In the genomic region with DNA sequence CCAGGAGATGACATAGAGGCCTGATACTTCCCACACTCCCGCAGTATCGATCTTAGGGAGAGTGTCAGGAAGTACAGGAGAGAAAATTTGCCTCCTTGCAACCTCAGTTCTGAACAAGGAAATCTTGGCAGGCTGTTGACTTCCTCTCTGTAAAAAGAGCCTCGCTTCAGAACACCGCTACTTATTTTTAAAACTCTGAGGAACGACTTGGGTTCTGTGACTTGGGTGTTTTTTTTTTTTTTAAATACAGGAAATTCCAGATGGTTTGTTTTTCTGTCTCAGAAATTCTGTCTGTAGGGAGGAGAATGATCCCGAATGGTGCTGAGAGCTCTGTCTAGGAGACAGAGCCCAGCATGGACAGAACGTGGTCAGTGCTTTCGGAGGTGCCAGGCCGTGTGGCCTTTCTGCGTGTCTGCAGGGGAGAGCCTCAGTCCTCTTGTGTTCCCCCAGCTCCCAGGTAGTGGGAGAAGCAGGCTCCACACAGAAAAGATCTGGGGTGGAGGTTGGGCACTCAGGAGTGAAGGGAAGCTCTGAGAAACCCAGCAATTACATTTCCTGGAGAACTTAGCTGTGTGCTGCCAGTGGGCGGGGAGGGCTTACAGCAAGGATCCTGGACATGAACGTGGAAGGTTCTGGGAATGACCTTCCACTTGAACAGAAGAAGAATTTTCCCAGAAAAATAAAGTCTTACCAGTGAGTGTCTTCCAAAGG, we compare ENCODE assay signal across 8 mouse cellular contexts. TPM values are rescaled to one million over a fixed set of nuclear protein-coding genes. Genes with fewer than 3 reads are reported as not detected.
DNase-seq lines count a peak whose midpoint lies in the region; ATAC-seq and TF ChIP-seq lines count a peak whose summit lies in the region.

No protein-coding gene starts in this region.

- H3K4me2 ChIP-seq in hindbrain, embryonic 14.5 days (replicated peaks), result no peak overlapping the region
- no peak overlapping the region for H3K4me2 ChIP-seq in limb, embryonic 14.5 days (replicated peaks; ENCODE audit: low read depth, low read length, severe bottlenecking)

- H3K4me3 ChIP-seq in embryonic facial prominence, embryonic 10.5 days, result no peak overlapping the region
- no peak overlapping the region for H3K4me3 ChIP-seq in hindbrain, embryonic 14.5 days (replicated peaks; ENCODE audit: low read length)
- H3K4me3 ChIP-seq in limb, embryonic 14.5 days (replicated peaks; ENCODE audit: low read length), result no peak overlapping the region

- 62% methylated on average over 12 of the region's 12 CpGs for WGBS in embryonic facial prominence, embryonic 10.5 days
- WGBS in hindbrain, embryonic 14.5 days, result 82% methylated on average over 12 of the region's 12 CpGs
- 37% methylated on average over 12 of the region's 12 CpGs for WGBS in limb, embryonic 14.5 days

- H3K27ac ChIP-seq in embryonic facial prominence, embryonic 10.5 days (replicated peaks), result peak overlapping the region; percentile 72
- H3K27ac ChIP-seq in hindbrain, embryonic 14.5 days, result peak overlapping the region; percentile 43
- peak overlapping the region; percentile 49 for H3K27ac ChIP-seq in limb, embryonic 14.5 days (replicated peaks; ENCODE audit: low read depth, low read length)

- no peak for TF ChIP-seq POLR2A in limb, embryonic 14.5 days (IDR thresholded peaks at IDR 0.05; ENCODE audit: borderline replicate concordance, extremely low read depth, insufficient read depth, insufficient read length)

- no peaks in the 10 kb centered on the region for H3K27me3 ChIP-seq in embryonic facial prominence, embryonic 10.5 days (replicated peaks; ENCODE audit: low read depth, poor library complexity, severe bottlenecking)
- H3K27me3 ChIP-seq in hindbrain, embryonic 14.5 days (ENCODE audit: control insufficient read depth, insufficient read depth, low read length), result no peaks in the 10 kb centered on the region
- no peaks in the 10 kb centered on the region for H3K27me3 ChIP-seq in limb, embryonic 14.5 days (ENCODE audit: control insufficient read depth, insufficient read depth, low read length)

- peak; percentile 12 for DNase-seq in left cerebral cortex, adult 11 months (ENCODE audit: low spot score)
- DNase-seq in left cerebral cortex, postnatal 4 days, result no peak
- DNase-seq in embryonic facial prominence, embryonic 10.5 days (ENCODE audit: low spot score), result no peak
- DNase-seq in hindbrain, embryonic 14.5 days (ENCODE audit: low spot score), result no peak
- DNase-seq in limb, embryonic 14.5 days (ENCODE audit: low spot score), result peak; percentile 57
- no peak for DNase-seq in cerebellum, adult 9-11 months
- no peak for DNase-seq in cerebellum, adult 9-10 months

- intact Hi-C loops in left cerebral cortex, postnatal 4 days (cut with DNase I), result no loop called here

- ATAC-seq in hindbrain, embryonic 14.5 days (ENCODE audit: low FRiP score), result no peak
- ATAC-seq in limb, embryonic 14.5 days (ENCODE audit: low FRiP score, low read depth), result no peak
- no peak for ATAC-seq in erythroblast, adult 5-6 weeks (replicated peaks; ENCODE audit: low FRiP score, poor library complexity, severe bottlenecking)

- H3K36me3 ChIP-seq in embryonic facial prominence, embryonic 10.5 days (replicated peaks), result peaks cover 9% of the 10 kb centered on the region
- no peaks in the 10 kb centered on the region for H3K36me3 ChIP-seq in hindbrain, embryonic 14.5 days (replicated peaks; ENCODE audit: control insufficient read depth, insufficient read depth)
- H3K36me3 ChIP-seq in limb, embryonic 14.5 days (ENCODE audit: control insufficient read depth, insufficient read depth, low read length), result peaks cover 3% of the 10 kb centered on the region; the same call in 1 of the 2 replicates

- H3K4me1 ChIP-seq in embryonic facial prominence, embryonic 10.5 days, result peaks cover 61% of the 10 kb centered on the region
- 0 out of 2 replicates have a peak, but pooled peaks cover 3% of the 10 kb centered on the region for H3K4me1 ChIP-seq in hindbrain, embryonic 14.5 days (replicated peaks; ENCODE audit: control insufficient read depth, insufficient read depth, low read length)
- H3K4me1 ChIP-seq in limb, embryonic 14.5 days (ENCODE audit: control insufficient read depth, insufficient read depth, low read length), result peaks cover 35% of the 10 kb centered on the region

- H3K9ac ChIP-seq in hindbrain, embryonic 14.5 days, result no peak overlapping the region
- H3K9ac ChIP-seq in limb, embryonic 14.5 days (ENCODE audit: low read depth, low read length, severe bottlenecking), result no peak overlapping the region

- no peaks in the 10 kb centered on the region for H3K9me3 ChIP-seq in embryonic facial prominence, embryonic 10.5 days
- no peaks in the 10 kb centered on the region for H3K9me3 ChIP-seq in hindbrain, embryonic 14.5 days (ENCODE audit: control insufficient read depth, low read length)
- no peaks in the 10 kb centered on the region for H3K9me3 ChIP-seq in limb, embryonic 14.5 days (ENCODE audit: control insufficient read depth, low read length)

RNA-seq across cellular contexts. Expression of gene Galnt10, which starts 28.9 kb away (rescaled TPM):
- 10 to 100 TPM; 11.7 to 12.4 TPM for total RNA-seq in left cerebral cortex, postnatal 4 days (2021)
- polyA plus RNA-seq in embryonic facial prominence, embryonic 10.5 days (2016; fragmentation: Nextera tagmentation; extraction: Ambion mirVana), result 18.8 and 20.1 TPM in 2 replicates
- 8.8 and 9.8 TPM in 2 replicates for polyA plus RNA-seq in hindbrain, embryonic 14.5 days (2014; fragmentation: Nextera tagmentation; extraction: Ambion mirVana)
- polyA plus RNA-seq in limb, embryonic 14.5 days (2012; rRNA removed), result 26.5 and 30.3 TPM in 2 replicates
- polyA plus RNA-seq in limb, embryonic 14.5 days (2014; fragmentation: Nextera tagmentation; extraction: Ambion mirVana), result 24.4 and 27.5 TPM in 2 replicates
- 39.4 and 43.5 TPM in 2 replicates for total RNA-seq in erythroblast, adult 5-6 weeks (2015; ENCODE audit: low replicate concordance)
- 102 and 103 TPM in 2 replicates for total RNA-seq in erythroblast, adult 5-6 weeks (2017; ENCODE audit: low replicate concordance)

Comparison
In these comparisons a context has a peak if more than half of its experiments do, and no peak if none do; other contexts are left out.
1. DNase-seq: peak in left cerebral cortex, adult 11 months (single experiment) and limb, embryonic 14.5 days (single experiment); none in left cerebral cortex, postnatal 4 days (single experiment), embryonic facial prominence, embryonic 10.5 days (single experiment), hindbrain, embryonic 14.5 days (single experiment), cerebellum, adult 9-11 months (single experiment) and cerebellum, adult 9-10 months (single experiment).
2. Peak in every context shown above with its lines, with median percentiles within 50 percentile points of each other: H3K27ac ChIP-seq.